Mouse (Mus musculus) embryonic fibroblast, embryonic 13.5 days (primary cell): ENCODE measurements around the gene Ddit4.

Source experiments
- CTCF ChIP-seq: IDR thresholded peaks from 2 replicates; pipeline ENCODE4 v1.5.1; 2011; ENCODE audit warnings: mild to moderate bottlenecking, control low read depth, low read length, moderate library complexity, borderline replicate concordance; ENCODE audit not compliant: insufficient read depth
- POLR2A ChIP-seq: IDR thresholded peaks from 2 replicates; pipeline ENCODE4 v1.6.1; 2011; ENCODE audit warnings: low read depth, mild to moderate bottlenecking, control low read depth, low read length, moderate library complexity

DNA sequence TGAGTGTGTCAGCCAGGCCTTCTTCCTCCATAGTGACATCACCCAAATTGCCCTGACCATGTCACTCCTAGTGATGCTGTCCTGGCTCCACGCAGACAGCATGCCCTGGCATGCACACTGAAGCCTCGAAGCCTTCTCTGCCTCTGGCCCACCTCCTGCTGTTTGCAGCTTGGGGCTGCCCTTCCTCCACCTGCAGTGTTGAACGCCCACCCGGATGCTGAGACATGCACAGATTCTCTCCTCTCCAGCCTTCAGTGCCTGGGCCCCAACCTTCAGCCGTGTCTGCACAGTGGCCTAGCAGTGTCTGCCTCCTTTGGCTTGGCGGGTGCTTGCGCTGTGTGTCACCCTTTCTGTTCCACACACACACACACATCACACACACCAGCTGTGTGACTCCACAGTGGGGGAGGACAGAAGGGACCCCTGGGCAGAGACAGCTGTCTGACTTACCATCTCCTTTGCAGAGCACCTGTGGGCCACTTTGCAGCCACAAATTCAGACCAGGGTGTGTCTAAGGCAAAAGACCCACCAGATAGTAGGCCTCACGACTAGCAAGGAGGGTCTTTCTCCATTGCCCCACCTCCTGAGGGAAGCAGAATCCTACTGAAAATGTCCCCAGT, 49.5 kb downstream of the Ddit4 start:
- no peak for TF ChIP-seq POLR2A
- TF ChIP-seq CTCF: no peak
